Mouse (Mus musculus) granulocyte monocyte progenitor cell, adult 5-6 weeks (primary cell): ENCODE measurements around the gene Klhdc7a. TPM values are rescaled to one million over a fixed set of nuclear protein-coding genes. Genes with fewer than 3 reads are reported as not detected.
"Not testable (repeated sequence)": the region's sequence is repeated elsewhere in the genome, so short reads cannot be mapped to it uniquely, and the experiment has no call there.

Experiments used
- ATAC-seq: replicated peaks from 2 replicates; pipeline ENCODE4 v1.8.0; 2016; ENCODE audit warnings: mild to moderate bottlenecking, moderate TSS enrichment, inconsistent platforms; ENCODE audit not compliant: poor library complexity, severe bottlenecking
- total RNA-seq, 2 experiments: library from RNA; stranded (forward) in 1 of 2; stranded (reverse) in 1 of 2; fragments of 200-712, 200-1000 nt in 1 of 2; fragments of >200 nt in 1 of 2; fragmentation: Nextera tagmentation in 1 of 2; gene quantifications; 2 replicates each; pipeline ENCODE4 v1.2.3; 2014 to 2017

The Klhdc7a gene
- total RNA-seq, 2 experiments from 2014 or later = not detected

- not testable (repeated sequence) for ATAC-seq
Observed at GRCm38 (mm10) chr4:139961329-139961728, 6.5 kb downstream of the Klhdc7a start.

GRCm38 (mm10) chr4:139960724-139961315 lies 7.0 kb downstream of the Klhdc7a start:
- ATAC-seq = no peak

GRCm38 (mm10) chr4:139960086-139960713 lies 7.6 kb downstream of the Klhdc7a start:
- no peak for ATAC-seq

DNA sequence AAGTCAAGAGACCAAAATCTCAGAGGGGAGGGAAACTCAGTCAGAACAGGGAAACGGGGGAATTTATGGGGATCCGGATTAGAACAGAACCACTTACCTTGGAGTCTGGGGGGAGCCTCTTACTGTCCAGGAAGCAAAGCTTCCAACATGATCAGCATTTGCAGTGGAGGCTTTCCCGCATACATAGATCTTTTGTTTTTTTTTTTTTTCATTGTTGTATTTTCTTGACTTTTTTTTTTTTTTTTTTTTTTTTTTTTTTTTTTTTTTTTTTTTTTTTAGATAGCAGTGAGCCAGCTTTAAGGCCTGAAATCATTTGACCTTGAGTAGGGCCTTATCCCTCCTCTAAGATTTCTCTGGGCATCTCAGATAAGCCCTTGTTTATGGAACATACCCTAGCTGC lies 8.6 kb downstream of the Klhdc7a start:
- ATAC-seq = no peak

DNA sequence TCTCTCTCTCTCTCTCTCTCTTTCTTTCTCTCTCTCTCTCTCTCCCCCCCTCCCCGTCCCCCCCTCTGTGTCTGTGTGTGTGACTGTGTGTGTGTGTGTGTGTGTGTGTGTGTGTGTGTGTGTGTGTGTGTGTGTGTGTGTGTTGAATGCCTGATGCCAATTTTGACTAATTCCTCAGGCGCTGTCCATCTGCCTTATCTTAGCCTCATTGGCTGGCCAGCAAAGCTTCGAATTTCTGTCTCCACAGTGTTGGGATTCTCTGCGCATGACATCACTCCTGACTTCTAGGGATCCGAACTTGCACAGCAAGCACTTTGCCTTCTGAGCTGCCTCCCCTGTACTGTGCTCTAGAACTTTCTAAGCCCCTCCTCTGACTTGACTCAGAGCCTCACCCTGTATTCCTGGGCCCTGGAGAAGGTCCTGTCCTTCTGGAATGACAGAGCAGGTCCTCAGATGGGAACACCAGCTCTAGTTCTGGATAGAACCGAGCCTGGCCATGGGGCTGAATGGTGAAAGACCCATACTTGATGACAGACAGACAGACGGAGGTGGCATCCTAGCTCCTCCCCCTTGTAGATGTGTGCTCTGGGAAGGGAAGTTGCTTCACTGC lies 16.8 kb downstream of the Klhdc7a start:
- ATAC-seq = no peak

DNA sequence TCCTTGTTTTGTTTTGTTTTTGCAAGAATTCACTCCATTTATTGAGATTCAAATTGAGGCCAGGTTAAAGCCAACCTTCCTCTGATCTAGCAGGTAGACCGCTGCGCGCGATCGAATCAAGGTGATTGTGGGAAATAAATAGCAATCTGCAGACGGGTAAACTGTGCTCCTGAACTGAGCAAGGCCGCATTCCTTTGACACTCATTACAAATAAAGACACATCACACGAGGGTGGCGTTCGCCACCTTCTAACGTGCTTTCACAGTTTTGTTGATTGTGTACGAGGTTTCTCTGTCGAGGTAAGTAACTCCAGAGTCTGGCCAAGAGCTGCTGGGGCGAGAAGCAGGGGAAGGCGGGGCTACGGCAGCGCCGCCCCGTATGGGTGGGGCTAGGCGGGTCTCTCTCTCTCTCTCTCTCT lies 17.4 kb downstream of the Klhdc7a start:
- no peak for ATAC-seq

- no peak for ATAC-seq
Observed at GRCm38 (mm10) chr4:139948591-139948990, 19.2 kb downstream of the Klhdc7a start.

DNA sequence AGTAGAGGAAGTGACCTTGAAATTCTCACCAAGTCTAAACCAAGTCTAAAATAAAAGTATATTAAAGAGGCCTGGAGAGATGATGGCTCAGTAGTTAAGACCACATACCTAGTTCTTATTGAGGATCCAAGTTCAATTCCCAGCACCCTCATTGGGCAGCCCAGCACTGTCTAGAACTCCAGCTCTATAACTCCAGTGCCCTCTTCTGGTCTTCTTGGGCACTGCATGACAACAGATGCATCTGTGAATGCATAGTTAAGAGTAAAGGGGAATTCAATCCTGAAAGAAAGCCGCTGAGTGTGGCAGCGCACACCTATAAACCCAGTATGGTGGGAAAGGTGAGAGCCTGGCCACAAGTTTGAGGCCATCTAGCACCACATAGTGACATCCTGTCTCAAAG lies 20.5 kb downstream of the Klhdc7a start:
- ATAC-seq = no peak

DNA sequence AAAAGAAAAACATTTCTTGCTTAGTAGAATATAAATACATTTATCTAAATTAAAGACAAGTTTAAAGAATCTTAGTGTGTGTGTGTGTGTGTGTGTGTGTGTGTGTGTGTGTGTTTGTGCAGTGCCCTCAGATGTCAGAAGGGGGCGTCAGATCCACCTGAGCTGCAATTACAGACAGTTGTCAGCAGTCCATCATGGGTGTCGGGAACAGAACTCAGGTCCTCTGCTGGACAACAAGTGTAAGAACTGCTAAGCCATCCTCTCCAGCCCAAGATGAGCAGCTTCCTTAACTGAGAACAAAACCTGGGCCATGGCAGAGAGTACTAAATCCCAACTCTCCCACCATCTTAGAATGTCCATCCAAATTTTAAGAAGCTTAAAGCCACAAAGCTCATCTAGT lies 26.0 kb downstream of the Klhdc7a start:
- ATAC-seq = no peak

- no peak for ATAC-seq
Observed at GRCm38 (mm10) chr4:139935557-139935956, 32.3 kb downstream of the Klhdc7a start.

- ATAC-seq = no peak
Observed at GRCm38 (mm10) chr4:139932970-139933801, 34.6 kb downstream of the Klhdc7a start.

GRCm38 (mm10) chr4:139931790-139932510 lies 35.9 kb downstream of the Klhdc7a start:
- no peak for ATAC-seq

GRCm38 (mm10) chr4:139930885-139931284 lies 36.9 kb downstream of the Klhdc7a start:
- no peak for ATAC-seq

GRCm38 (mm10) chr4:139926161-139926561 lies 41.7 kb downstream of the Klhdc7a start:
- no peak for ATAC-seq

GRCm38 (mm10) chr4:139925275-139926160 lies 42.3 kb downstream of the Klhdc7a start:
- no peak for ATAC-seq

DNA sequence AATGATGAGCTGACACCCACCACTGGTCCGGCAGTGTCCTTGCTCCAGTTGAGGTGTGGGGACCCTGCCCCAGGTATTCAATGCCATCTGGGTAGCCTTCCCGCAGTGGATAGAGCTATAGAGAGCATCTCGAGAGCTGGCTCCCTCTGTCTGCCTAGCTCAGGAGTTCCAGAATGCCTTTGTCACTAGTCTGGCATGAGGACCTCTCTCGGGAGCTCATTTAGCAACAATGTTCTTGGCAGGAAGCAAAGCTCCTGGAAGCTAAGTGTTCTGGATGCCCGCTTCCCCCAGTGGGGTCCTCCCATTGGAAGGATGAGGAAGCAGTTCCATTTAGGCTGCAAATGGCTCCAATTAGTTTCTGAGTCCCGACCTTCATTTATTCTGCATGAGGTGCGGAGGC lies 51.1 kb downstream of the Klhdc7a start:
- ATAC-seq = no peak
